Comparison of ENCODE assay signal across 8 mouse cellular contexts in the genomic region with DNA sequence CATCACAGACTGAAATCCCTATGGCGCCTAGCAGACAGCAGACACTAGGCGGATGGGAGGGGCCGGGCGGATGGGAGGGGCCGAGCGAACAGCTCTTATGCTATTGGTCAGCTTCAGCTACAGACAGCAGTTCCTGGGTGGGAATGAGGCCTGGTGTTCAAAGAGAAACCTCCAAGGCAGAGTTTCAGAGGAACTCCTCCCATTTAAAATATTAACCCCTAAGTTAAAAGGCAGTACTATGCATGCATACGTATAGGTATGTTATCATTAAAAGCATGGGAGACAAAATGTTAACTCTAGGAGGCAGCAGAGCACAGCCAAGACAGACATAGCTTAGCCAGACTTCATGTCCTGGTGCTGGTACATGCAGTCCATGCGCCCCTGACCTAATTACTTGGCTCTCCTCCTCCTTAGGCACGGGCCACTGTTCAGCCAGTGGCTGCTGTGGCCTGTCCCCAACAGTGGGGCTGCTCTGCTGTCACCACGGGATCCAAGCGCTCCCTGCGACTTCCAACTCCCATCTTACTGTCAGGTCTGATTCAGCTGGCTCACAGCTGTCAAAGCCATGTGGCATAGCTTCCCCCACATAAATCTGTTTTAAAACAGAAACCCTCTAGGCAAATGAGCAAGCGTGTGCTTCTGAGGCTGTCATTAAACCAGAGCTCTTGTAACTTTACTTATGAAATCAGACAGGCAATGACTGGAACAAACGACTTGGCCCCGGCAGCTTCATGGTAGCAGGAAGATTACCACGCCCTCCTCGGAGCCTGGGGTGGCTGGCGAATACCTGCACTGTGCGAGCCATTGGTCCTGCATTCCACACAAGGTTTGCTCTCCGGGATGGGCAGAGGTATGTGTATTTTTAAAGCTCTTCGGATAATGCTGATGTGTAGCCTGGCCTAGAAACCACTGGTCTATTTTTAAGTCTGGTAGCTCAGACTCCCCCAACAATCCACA. TPM values are rescaled to one million over a fixed set of nuclear protein-coding genes. Genes with fewer than 3 reads are reported as not detected.
DNase-seq lines count a peak whose midpoint lies in the region; ATAC-seq and TF ChIP-seq lines count a peak whose summit lies in the region.

No protein-coding gene starts in this region.

- no peaks in the 10 kb centered on the region for H3K27me3 ChIP-seq in embryonic facial prominence, embryonic 14.5 days (replicated peaks; ENCODE audit: control insufficient read depth, insufficient read depth, low read length)
- H3K27me3 ChIP-seq in heart, embryonic 11.5 days (ENCODE audit: control insufficient read depth, insufficient read depth, low read length) = no peaks in the 10 kb centered on the region
- no peaks in the 10 kb centered on the region for H3K27me3 ChIP-seq in kidney, embryonic 15.5 days
- no peaks in the 10 kb centered on the region for H3K27me3 ChIP-seq in limb, embryonic 14.5 days (ENCODE audit: control insufficient read depth, insufficient read depth, low read length)
- no peaks in the 10 kb centered on the region for H3K27me3 ChIP-seq in midbrain, embryonic 16.5 days (ENCODE audit: control insufficient read depth, insufficient read depth, low read depth, low read length)

- 0 out of 2 replicates have a peak overlapping the region, but pooled peaks have one; percentile 18 for H3K4me2 ChIP-seq in embryonic facial prominence, embryonic 14.5 days (ENCODE audit: low read depth, low read length)
- 0 out of 2 replicates have a peak overlapping the region, but pooled peaks have one; percentile 21 for H3K4me2 ChIP-seq in heart, embryonic 11.5 days
- peak overlapping the region; percentile 33 for H3K4me2 ChIP-seq in kidney, embryonic 15.5 days
- H3K4me2 ChIP-seq in limb, embryonic 14.5 days (replicated peaks; ENCODE audit: low read depth, low read length, severe bottlenecking) = peak overlapping the region; percentile 23; the same call in 1 of the 2 replicates
- H3K4me2 ChIP-seq in midbrain, embryonic 16.5 days (ENCODE audit: low read length) = no peak overlapping the region; the same call in 1 of the 2 replicates

- peak; percentile 66 for ATAC-seq in embryonic facial prominence, embryonic 14.5 days (ENCODE audit: low read depth)
- peak; percentile 24; the same call in 1 of the 2 replicates for ATAC-seq in heart, embryonic 11.5 days (replicated peaks; ENCODE audit: insufficient number of reproducible peaks, low FRiP score, low TSS enrichment)
- peak; percentile 71 for ATAC-seq in kidney, embryonic 15.5 days (replicated peaks; ENCODE audit: low FRiP score)
- ATAC-seq in limb, embryonic 14.5 days (ENCODE audit: low FRiP score, low read depth) = peak; percentile 68
- ATAC-seq in midbrain, embryonic 16.5 days = peak; percentile 74
- ATAC-seq in megakaryocyte, adult 5-6 weeks (ENCODE audit: poor library complexity, severe bottlenecking) = no peak

- peaks cover 26% of the 10 kb centered on the region for H3K36me3 ChIP-seq in embryonic facial prominence, embryonic 14.5 days (ENCODE audit: control insufficient read depth, insufficient read depth, low read length)
- peaks cover 7% of the 10 kb centered on the region for H3K36me3 ChIP-seq in heart, embryonic 11.5 days (ENCODE audit: control insufficient read depth, insufficient read depth, low read length)
- H3K36me3 ChIP-seq in kidney, embryonic 15.5 days = peaks cover 37% of the 10 kb centered on the region
- peaks cover 27% of the 10 kb centered on the region for H3K36me3 ChIP-seq in limb, embryonic 14.5 days (ENCODE audit: control insufficient read depth, insufficient read depth, low read length)
- H3K36me3 ChIP-seq in midbrain, embryonic 16.5 days (ENCODE audit: control insufficient read depth, insufficient read depth, low read length) = peaks cover 7% of the 10 kb centered on the region

- 48% methylated on average over 21 of the region's 21 CpGs for WGBS in embryonic facial prominence, embryonic 14.5 days
- 62% methylated on average over 21 of the region's 21 CpGs for WGBS in heart, embryonic 11.5 days (ENCODE audit: insufficient replicate concordance)
- 42% methylated on average over 21 of the region's 21 CpGs for WGBS in kidney, embryonic 15.5 days
- 30% methylated on average over 21 of the region's 21 CpGs for WGBS in limb, embryonic 14.5 days
- WGBS in midbrain, embryonic 16.5 days = 60% methylated on average over 21 of the region's 21 CpGs

- H3K4me1 ChIP-seq in embryonic facial prominence, embryonic 14.5 days (ENCODE audit: control insufficient read depth, insufficient read depth, low read length) = peaks cover 26% of the 10 kb centered on the region
- peaks cover 25% of the 10 kb centered on the region for H3K4me1 ChIP-seq in heart, embryonic 11.5 days (ENCODE audit: control insufficient read depth, insufficient read depth, low read length)
- peaks cover 60% of the 10 kb centered on the region for H3K4me1 ChIP-seq in kidney, embryonic 15.5 days
- H3K4me1 ChIP-seq in limb, embryonic 14.5 days (ENCODE audit: control insufficient read depth, insufficient read depth, low read length) = peaks cover 26% of the 10 kb centered on the region
- peaks cover 13% of the 10 kb centered on the region for H3K4me1 ChIP-seq in midbrain, embryonic 16.5 days (ENCODE audit: control insufficient read depth, insufficient read depth, low read length)

- peak overlapping the region; percentile 63 for H3K27ac ChIP-seq in embryonic facial prominence, embryonic 14.5 days (replicated peaks; ENCODE audit: low read depth, low read length)
- peak overlapping the region; percentile 38; the same call in 1 of the 2 replicates for H3K27ac ChIP-seq in heart, embryonic 11.5 days (ENCODE audit: low read depth, low read length)
- H3K27ac ChIP-seq in kidney, embryonic 15.5 days = peak overlapping the region; percentile 75
- H3K27ac ChIP-seq in limb, embryonic 14.5 days (replicated peaks; ENCODE audit: low read depth, low read length) = peak overlapping the region; percentile 48
- H3K27ac ChIP-seq in midbrain, embryonic 16.5 days (ENCODE audit: low read length) = peak overlapping the region; percentile 43

- no peaks in the 10 kb centered on the region for H3K9me3 ChIP-seq in embryonic facial prominence, embryonic 14.5 days (ENCODE audit: control insufficient read depth, low read length)
- no peaks in the 10 kb centered on the region for H3K9me3 ChIP-seq in heart, embryonic 11.5 days (replicated peaks; ENCODE audit: control insufficient read depth, low read length)
- no peaks in the 10 kb centered on the region for H3K9me3 ChIP-seq in kidney, embryonic 15.5 days (replicated peaks)
- H3K9me3 ChIP-seq in limb, embryonic 14.5 days (ENCODE audit: control insufficient read depth, low read length) = no peaks in the 10 kb centered on the region
- H3K9me3 ChIP-seq in midbrain, embryonic 16.5 days (replicated peaks; ENCODE audit: control insufficient read depth, low read length, poor library complexity, severe bottlenecking) = no peaks in the 10 kb centered on the region

- peak; percentile 70 for DNase-seq in adipocyte (ENCODE audit: low spot score)
- DNase-seq in embryonic facial prominence, embryonic 14.5 days (ENCODE audit: low spot score) = peak; percentile 77
- peak; percentile 67 for DNase-seq in limb, embryonic 14.5 days (ENCODE audit: low spot score)
- DNase-seq in natural killer cell, adult 2 months (ENCODE audit: low spot score in 2 of 2) = no peak

- no peak for TF ChIP-seq POLR2A in limb, embryonic 14.5 days (IDR thresholded peaks at IDR 0.05; ENCODE audit: borderline replicate concordance, extremely low read depth, insufficient read depth, insufficient read length)

- no peak overlapping the region for H3K9ac ChIP-seq in embryonic facial prominence, embryonic 14.5 days (ENCODE audit: low read depth, low read length)
- H3K9ac ChIP-seq in heart, embryonic 11.5 days (ENCODE audit: low read depth, low read length) = no peak overlapping the region
- H3K9ac ChIP-seq in kidney, embryonic 15.5 days = no peak overlapping the region
- H3K9ac ChIP-seq in limb, embryonic 14.5 days (ENCODE audit: low read depth, low read length, severe bottlenecking) = peak overlapping the region; percentile 21; the same call in 1 of the 2 replicates
- H3K9ac ChIP-seq in midbrain, embryonic 16.5 days (ENCODE audit: low read depth, low read length) = no peak overlapping the region

- no peak overlapping the region for H3K4me3 ChIP-seq in embryonic facial prominence, embryonic 14.5 days (ENCODE audit: low read depth, low read length)
- no peak overlapping the region for H3K4me3 ChIP-seq in heart, embryonic 11.5 days (ENCODE audit: low read depth, low read length)
- no peak overlapping the region for H3K4me3 ChIP-seq in kidney, embryonic 15.5 days (replicated peaks)
- H3K4me3 ChIP-seq in limb, embryonic 14.5 days (replicated peaks; ENCODE audit: low read length) = no peak overlapping the region
- H3K4me3 ChIP-seq in midbrain, embryonic 16.5 days (ENCODE audit: low read depth, low read length) = no peak overlapping the region

RNA-seq across cellular contexts. Expression of gene Map3k4, which starts 52.3 kb away (rescaled TPM):
- polyA plus RNA-seq in embryonic facial prominence, embryonic 14.5 days (2014; fragmentation: Nextera tagmentation; extraction: Ambion mirVana) = 29.5 and 34.2 TPM in 2 replicates
- polyA plus RNA-seq in heart, embryonic 11.5 days (2014; fragmentation: Nextera tagmentation; extraction: Ambion mirVana) = 29.2 and 39.5 TPM in 2 replicates
- polyA plus RNA-seq in kidney, embryonic 15.5 days (2015; fragmentation: Nextera tagmentation; extraction: Ambion mirVana) = 46.9 and 50.2 TPM in 2 replicates
- 28.6 and 28.9 TPM in 2 replicates for polyA plus RNA-seq in limb, embryonic 14.5 days (2012; rRNA removed)
- 36.4 and 38.8 TPM in 2 replicates for polyA plus RNA-seq in limb, embryonic 14.5 days (2014; fragmentation: Nextera tagmentation; extraction: Ambion mirVana)
- 31.3 and 41.3 TPM in 2 replicates for polyA plus RNA-seq in midbrain, embryonic 16.5 days (2015; fragmentation: Nextera tagmentation; extraction: Ambion mirVana)
- total RNA-seq in megakaryocyte, adult 5-6 weeks (2015) = 10.4 and 11.3 TPM in 2 replicates
- 19.9 and 22.0 TPM in 2 replicates for total RNA-seq in megakaryocyte, adult 5-6 weeks (2017)

Comparison
In these comparisons a context has a peak if more than half of its experiments do, and no peak if none do; other contexts are left out.
1. DNase-seq: peak in adipocyte (single experiment), embryonic facial prominence, embryonic 14.5 days (single experiment) and limb, embryonic 14.5 days (single experiment); none in natural killer cell, adult 2 months (0 of 2).
2. Peak in every context shown above with its lines, with median percentiles within 50 percentile points of each other: H3K27ac ChIP-seq.